Mouse (Mus musculus) kidney, adult 8-10 months (tissue): ENCODE data around the gene Tmem87b.

Experiments used
- DNase-seq, 2 experiments: peaks; one replicate each; pipeline ENCODE4 v3.0.0; 2022

Tmem87b gene

GRCm38 (mm10) chr2:128817786-128818681, at the start of gene Tmem87b:
TSS of gene Tmem87b (plus strand) at chr2:128818118.
- DNase-seq: peak; percentile 95

- peak; percentile 38 to 44 for DNase-seq
These were observed 49.2 kb upstream of the Tmem87b start for GRCm38 (mm10) chr2:128768545-128769247.

GRCm38 (mm10) chr2:128770557-128770956, 47.4 kb upstream of the Tmem87b start:
- no peak for DNase-seq

GRCm38 (mm10) chr2:128771048-128771447, 46.9 kb upstream of the Tmem87b start:
- DNase-seq: no peak

GRCm38 (mm10) chr2:128771750-128772338, 46.1 kb upstream of the Tmem87b start:
- no peak for DNase-seq

- DNase-seq: no peak
These were observed 35.7 kb upstream of the Tmem87b start for GRCm38 (mm10) chr2:128782231-128782630.

GRCm38 (mm10) chr2:128783660-128784345, 34.1 kb upstream of the Tmem87b start:
- DNase-seq: peak in 1 of 2 experiments; percentile 22

GRCm38 (mm10) chr2:128784814-128785213, 33.1 kb upstream of the Tmem87b start:
- DNase-seq: no peak

- DNase-seq: no peak
These were observed 31.6 kb upstream of the Tmem87b start for GRCm38 (mm10) chr2:128786341-128786740.

- no peak for DNase-seq
These were observed 31.1 kb upstream of the Tmem87b start for GRCm38 (mm10) chr2:128786795-128787194.

- no peak for DNase-seq
These were observed 30.1 kb upstream of the Tmem87b start for GRCm38 (mm10) chr2:128787805-128788204.

- no peak for DNase-seq
These were observed 26.9 kb upstream of the Tmem87b start for GRCm38 (mm10) chr2:128790875-128791614.

GRCm38 (mm10) chr2:128793958-128794357, 24.0 kb upstream of the Tmem87b start:
- DNase-seq: no peak

GRCm38 (mm10) chr2:128796463-128796862, 21.5 kb upstream of the Tmem87b start:
- DNase-seq: no peak

GRCm38 (mm10) chr2:128803441-128803840, 14.5 kb upstream of the Tmem87b start:
- no peak for DNase-seq

GRCm38 (mm10) chr2:128805341-128805740, 12.6 kb upstream of the Tmem87b start:
- no peak for DNase-seq

- DNase-seq: peak; percentile 20 to 24
These were observed 11.4 kb upstream of the Tmem87b start for GRCm38 (mm10) chr2:128806561-128806960.

GRCm38 (mm10) chr2:128812761-128813160, 5.2 kb upstream of the Tmem87b start:
- DNase-seq: no peak

GRCm38 (mm10) chr2:128816311-128816710, 1.6 kb upstream of the Tmem87b start:
- no peak for DNase-seq

- no peak for DNase-seq
These were observed 1.0 kb upstream of the Tmem87b start for GRCm38 (mm10) chr2:128816916-128817315.

GRCm38 (mm10) chr2:128817387-128817785, 532 bp upstream of the Tmem87b start:
- no peak for DNase-seq
